8 mouse cellular contexts compared by ENCODE assay signal in genomic region chr19:41317315-41318095, GRCm38 (mm10). TPM values are rescaled to one million over a fixed set of nuclear protein-coding genes. Genes with fewer than 3 reads are reported as not detected.
DNase-seq lines count a peak whose midpoint lies in the region; TF ChIP-seq lines count a peak whose summit lies in the region.

No protein-coding gene starts in this region.

- no peak overlapping the region for H3K9ac ChIP-seq in ES-Bruce4 (ENCODE audit: low read depth, poor library complexity, severe bottlenecking)

- no peak overlapping the region for H3K27ac ChIP-seq in ES-Bruce4 (ENCODE audit: insufficient read depth, low read length)
- H3K27ac ChIP-seq in midbrain, embryonic 10.5 days (replicated peaks): no peak overlapping the region
- H3K27ac ChIP-seq in small intestine, adult 2 months (ENCODE audit: insufficient read depth, low read depth, low read length): no peak overlapping the region

- TF ChIP-seq POLR2A in ES-Bruce4 (IDR thresholded peaks at IDR 0.05; ENCODE audit: insufficient read depth, low read length): no peak
- TF ChIP-seq POLR2A in small intestine, adult 2 months (IDR thresholded peaks at IDR 0.05; ENCODE audit: low read depth, low read length): no peak

- no peaks in the 10 kb centered on the region for H3K36me3 ChIP-seq in ES-Bruce4 (ENCODE audit: control insufficient read depth, insufficient read depth, low read length, poor library complexity, severe bottlenecking)
- no peaks in the 10 kb centered on the region for H3K36me3 ChIP-seq in midbrain, embryonic 10.5 days
- no peaks in the 10 kb centered on the region for H3K36me3 ChIP-seq in small intestine, adult 2 months (ENCODE audit: control insufficient read depth, insufficient read depth, low read length)

- no peak overlapping the region for H3K4me3 ChIP-seq in ES-Bruce4 (ENCODE audit: low read depth, low read length)
- no peak overlapping the region for H3K4me3 ChIP-seq in midbrain, embryonic 10.5 days
- H3K4me3 ChIP-seq in small intestine, adult 2 months (ENCODE audit: low read depth, low read length): no peak overlapping the region

- no peaks in the 10 kb centered on the region for H3K9me3 ChIP-seq in ES-Bruce4 (replicated peaks; ENCODE audit: control insufficient read depth, insufficient read depth, low read length, poor library complexity, severe bottlenecking)
- H3K9me3 ChIP-seq in midbrain, embryonic 10.5 days (replicated peaks): no peaks in the 10 kb centered on the region

- peak; percentile 78 for TF ChIP-seq CTCF in ES-Bruce4 (IDR thresholded peaks at IDR 0.05; ENCODE audit: low read depth, low read length)
- TF ChIP-seq CTCF in small intestine, adult 2 months (IDR thresholded peaks at IDR 0.05; ENCODE audit: extremely low read depth, insufficient read length, insufficient replicate concordance, low read depth, low read length): peak; percentile 71; the same call in 1 of the 2 replicates

- TF ChIP-seq EP300 in ES-Bruce4 (IDR thresholded peaks at IDR 0.05; ENCODE audit: insufficient read depth, low read depth, low read length): 0 out of 2 replicates have a peak, but pooled peaks have one; percentile 31

- WGBS in midbrain, embryonic 10.5 days: 34% methylated on average over 11 of the region's 11 CpGs
- WGBS in small intestine, adult 2 months: 44% methylated on average over 11 of the region's 11 CpGs

- H3K4me1 ChIP-seq in ES-Bruce4 (ENCODE audit: control insufficient read depth, insufficient read depth, low read length): no peaks in the 10 kb centered on the region
- H3K4me1 ChIP-seq in midbrain, embryonic 10.5 days: peaks cover 21% of the 10 kb centered on the region
- 0 out of 2 replicates have a peak, but pooled peaks cover 2% of the 10 kb centered on the region for H3K4me1 ChIP-seq in small intestine, adult 2 months (ENCODE audit: control insufficient read depth, insufficient read depth, insufficient read length, low read length)

- H3K27me3 ChIP-seq in ES-Bruce4 (ENCODE audit: control insufficient read depth, insufficient read depth, low read length, poor library complexity, severe bottlenecking): no peaks in the 10 kb centered on the region
- peaks cover 7% of the 10 kb centered on the region; the same call in 1 of the 2 replicates for H3K27me3 ChIP-seq in midbrain, embryonic 10.5 days (ENCODE audit: low read depth, poor library complexity, severe bottlenecking)
- no peaks in the 10 kb centered on the region for H3K27me3 ChIP-seq in small intestine, adult 2 months (ENCODE audit: control insufficient read depth, insufficient read depth, low read length)

- DNase-seq in adrenal gland, adult 2 months: peak; percentile 58
- no peak for DNase-seq in adrenal gland, postnatal 4 days (ENCODE audit: low spot score in 2 of 2)
- peak; percentile 30 for DNase-seq in cerebellum, adult 9-10 months
- DNase-seq in frontal cortex, postnatal 36 days (ENCODE audit: low spot score in 2 of 2): peak; percentile 6 to 41
- DNase-seq in layer of hippocampus, adult 9-11 months: peak; percentile 28
- peak; percentile 42 for DNase-seq in midbrain, embryonic 10.5 days (ENCODE audit: low spot score)

RNA-seq across cellular contexts. Expression of gene Tm9sf3, which starts 53.7 kb away (rescaled TPM):
- 100 to 1,000 TPM; 144 to 171 TPM for total RNA-seq in adrenal gland, adult 2 months (2021)
- polyA plus RNA-seq in adrenal gland, adult 2 months (2012; rRNA removed): 23.2 and 29.6 TPM in 2 replicates
- total RNA-seq in adrenal gland, postnatal 4 days (2021): 100 to 1,000 TPM; 163 to 170 TPM
- polyA plus RNA-seq in ES-Bruce4 (2011; ENCODE audit: insufficient read depth, insufficient read length, low read depth, missing spikeins): 115 and 121 TPM in 2 replicates
- polyA plus RNA-seq in midbrain, embryonic 10.5 days (2016; fragmentation: Nextera tagmentation; extraction: Ambion mirVana): 96.0 and 99.0 TPM in 2 replicates
- polyA plus RNA-seq in small intestine, adult 2 months (2012; rRNA removed): 17.7 and 33.5 TPM in 2 replicates

Comparison
In these comparisons a context has a peak if more than half of its experiments do, and no peak if none do; other contexts are left out.
1. DNase-seq: peak in adrenal gland, adult 2 months (single experiment), cerebellum, adult 9-10 months (single experiment), frontal cortex, postnatal 36 days (2 of 2), layer of hippocampus, adult 9-11 months (single experiment) and midbrain, embryonic 10.5 days (single experiment); none in adrenal gland, postnatal 4 days (0 of 2).